Comparison of ENCODE assay signal across 16 mouse cellular contexts in genomic region chr5:25331322-25331721, GRCm38 (mm10).
DNase-seq lines count a peak whose midpoint lies in the region; TF ChIP-seq lines count a peak whose summit lies in the region.
"Had no signal": no experiment of that assay in that cellular context is flagged by ENCODE, and none has a peak within 500 bp of the region (broad histone marks: within the 10 kb centered on the region; RNA-seq: fewer than 3 reads in every experiment).

No protein-coding gene starts in this region.

- H3K27me3 ChIP-seq in CH12.LX (replicated peaks), result no peaks in the 10 kb centered on the region
- H3K27me3 ChIP-seq: Patski had no signal

- 0 out of 2 replicates have a peak, but pooled peaks have one; percentile 20 for TF ChIP-seq EP300 in CH12.LX (IDR thresholded peaks at IDR 0.05; ENCODE audit: low read length)

- no peak overlapping the region for H3K4me3 ChIP-seq in CH12.LX (replicated peaks in 1 of 3; ENCODE audit: low read depth in 2 of 3, low read length in 2 of 3, poor library complexity in 1 of 3)

- no peaks in the 10 kb centered on the region for H3K9me3 ChIP-seq in CH12.LX (replicated peaks; ENCODE audit: low read length)
- H3K9me3 ChIP-seq: G1E had no signal

- H3K36me3 ChIP-seq in CH12.LX (replicated peaks in 1 of 2; ENCODE audit: control insufficient read depth in 1 of 2, insufficient read depth in 1 of 2, low read length in 1 of 2), result peaks cover 10 to 19% of the 10 kb centered on the region in 2 experiments

- no peaks in the 10 kb centered on the region for H3K79me2 ChIP-seq in CH12.LX (replicated peaks; ENCODE audit: control insufficient read depth, extremely low read depth, insufficient read depth, poor library complexity, severe bottlenecking)

- no peak overlapping the region for H3K9ac ChIP-seq in CH12.LX (ENCODE audit: insufficient read depth, low read depth)

- H3K27ac ChIP-seq in CH12.LX (ENCODE audit: insufficient read depth, low read depth), result no peak overlapping the region

- no peak for TF ChIP-seq RAD21 in CH12.LX (IDR thresholded peaks at IDR 0.05; ENCODE audit: low read depth, low read length)

- in situ Hi-C loops in CH12.LX (cut with MboI; ENCODE audit: low pct_ligation_motif_present, low pct_unique_long_range_greater_than_20kb, low sequenced_read_pairs), result no loop called here

- no peak for DNase-seq in CH12.LX (ENCODE audit: extremely low read depth)
- no peak for DNase-seq in spleen, postnatal 14 days (ENCODE audit: low spot score in 2 of 2)
- DNase-seq: adrenal gland, adult 2 months; adrenal gland, adult 8-10 months; adrenal gland, postnatal 10 days; adrenal gland, postnatal 14 days; adrenal gland, postnatal 25 days; adrenal gland, postnatal 36 days; B cell, adult 2 months; cerebellum, adult 11 months; cerebellum, adult 11-12 months; cerebellum, adult 18-20 months; cerebellum, adult 2 months; cerebellum, adult 8-10 months had no signal

- dilution Hi-C loops in CH12.LX (cut with MboI; ENCODE audit: extremely low pct_ligation_motif_present, extremely low pct_unique_long_range_greater_than_20kb, low sequenced_read_pairs), result no loop called here

- no peak for TF ChIP-seq POLR2A in CH12.LX (IDR thresholded peaks at IDR 0.05; ENCODE audit: low read depth, low read length)

- no peak for TF ChIP-seq CTCF in CH12.LX (conservative IDR thresholded peaks at IDR 0.05 in 1 of 2, IDR thresholded peaks at IDR 0.05 in 1 of 2; ENCODE audit: low read depth in 2 of 2, low read length in 2 of 2)

- no peak overlapping the region; the same call in 1 of the 2 replicates for H3K4me2 ChIP-seq in CH12.LX (ENCODE audit: insufficient read depth, low read depth, poor library complexity, severe bottlenecking)

- peaks cover 0 to 13% of the 10 kb centered on the region in 2 experiments; a peak in 2 of 4 replicates for H3K4me1 ChIP-seq in CH12.LX (ENCODE audit: control insufficient read depth in 1 of 2, insufficient read depth in 2 of 2)

TF ChIP-seq in CH12.LX, 34 proteins besides CTCF, POLR2A, EP300 and RAD21:
- TF ChIP-seq IRF4 (IDR thresholded peaks at IDR 0.05; ENCODE audit: low read depth, low read length) (peak; percentile 44; the same call in 1 of the 2 replicates), ZNF384 (IDR thresholded peaks at IDR 0.05; ENCODE audit: low read depth, low read length) (peak; percentile 84), JUND (conservative IDR thresholded peaks at IDR 0.05; ENCODE audit: low read depth, low read length) (peak; percentile 78), CHD2 (IDR thresholded peaks at IDR 0.05; ENCODE audit: low read length) (no peak)
